ENCODE assay signal across 21 mouse cellular contexts in the genomic region with DNA sequence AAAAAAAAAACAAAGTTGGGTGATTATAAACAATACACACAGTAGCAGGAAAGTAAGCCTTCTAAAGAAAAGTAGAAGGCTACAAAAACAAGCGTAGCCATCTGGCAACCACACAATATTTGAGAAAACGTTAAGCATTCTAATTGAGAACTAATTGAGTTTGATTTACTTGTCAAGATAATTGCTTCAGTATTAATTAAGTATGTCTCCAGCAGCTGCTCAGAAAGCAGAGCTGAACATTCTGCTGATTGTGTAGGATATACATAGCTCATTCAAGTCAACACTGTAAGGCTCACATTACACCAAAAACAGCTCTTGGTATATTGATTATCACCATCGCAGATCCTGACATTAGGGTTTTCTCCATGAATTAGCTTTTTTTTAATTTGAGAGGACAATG.
A peak's percentile ranks its signal among the peaks of the same experiment; 100 is the strongest.
DNase-seq lines count a peak whose midpoint lies in the region; ATAC-seq and TF ChIP-seq lines count a peak whose summit lies in the region.
"Had no signal": no experiment of that assay in that cellular context is flagged by ENCODE, and none has a peak within 500 bp of the region (broad histone marks: within the 10 kb centered on the region; RNA-seq: fewer than 3 reads in every experiment).

No protein-coding gene starts in this region.

- no peak for ATAC-seq in hindbrain, embryonic 13.5 days (ENCODE audit: low FRiP score)
- ATAC-seq in midbrain, postnatal 0 days (ENCODE audit: low FRiP score): no peak
- ATAC-seq in forebrain, embryonic 16.5 days: peak; percentile 88
- ATAC-seq: intestine, embryonic 16.5 days had no signal

- no peak for DNase-seq in hindbrain, embryonic 10.5 days (ENCODE audit: low spot score)
- peak; percentile 33 for DNase-seq in midbrain, postnatal 0 days (ENCODE audit: low spot score)
- DNase-seq in midbrain, embryonic 10.5 days (ENCODE audit: low spot score): no peak
- no peak for DNase-seq in cerebellum, postnatal 14 days
- no peak for DNase-seq in adrenal gland, adult 8-10 months
- DNase-seq: adrenal gland, adult 2 months; adrenal gland, postnatal 36 days; cerebellum, adult 11 months; cerebellum, adult 8-10 months; cerebellum, postnatal 25 days; gastrocnemius, postnatal 10 days; heart, adult 18-20 months; heart, postnatal 14 days; kidney, adult 2 months had no signal

- H3K4me3 ChIP-seq in hindbrain, embryonic 13.5 days: no peak overlapping the region
- no peak overlapping the region for H3K4me3 ChIP-seq in hindbrain, embryonic 10.5 days
- H3K4me3 ChIP-seq in midbrain, postnatal 0 days (ENCODE audit: low read depth, low read length): no peak overlapping the region
- H3K4me3 ChIP-seq in midbrain, embryonic 10.5 days: no peak overlapping the region
- H3K4me3 ChIP-seq in forebrain, embryonic 16.5 days (replicated peaks; ENCODE audit: low read length): no peak overlapping the region
- H3K4me3 ChIP-seq: embryonic facial prominence, embryonic 13.5 days; heart, embryonic 10.5 days; heart, embryonic 15.5 days had no signal

- peak overlapping the region; percentile 44; the same call in 1 of the 2 replicates for H3K27ac ChIP-seq in hindbrain, embryonic 13.5 days
- no peak overlapping the region for H3K27ac ChIP-seq in hindbrain, embryonic 10.5 days
- no peak overlapping the region for H3K27ac ChIP-seq in midbrain, postnatal 0 days (ENCODE audit: low read depth, low read length)
- H3K27ac ChIP-seq in midbrain, embryonic 10.5 days (replicated peaks): no peak overlapping the region
- peak overlapping the region; percentile 55; the same call in 1 of the 2 replicates for H3K27ac ChIP-seq in forebrain, embryonic 16.5 days (ENCODE audit: low read length)
- H3K27ac ChIP-seq: embryonic facial prominence, embryonic 13.5 days; heart, embryonic 10.5 days; heart, embryonic 15.5 days had no signal

- H3K9me3 ChIP-seq in hindbrain, embryonic 13.5 days: no peaks in the 10 kb centered on the region
- no peaks in the 10 kb centered on the region for H3K9me3 ChIP-seq in hindbrain, embryonic 10.5 days
- no peaks in the 10 kb centered on the region for H3K9me3 ChIP-seq in midbrain, postnatal 0 days (ENCODE audit: low read length)
- H3K9me3 ChIP-seq in midbrain, embryonic 10.5 days (replicated peaks): no peaks in the 10 kb centered on the region
- no peaks in the 10 kb centered on the region for H3K9me3 ChIP-seq in forebrain, embryonic 16.5 days (ENCODE audit: control insufficient read depth, low read length)
- H3K9me3 ChIP-seq: embryonic facial prominence, embryonic 13.5 days; heart, embryonic 10.5 days; heart, embryonic 15.5 days had no signal

- no peak for TF ChIP-seq CTCF in midbrain, postnatal 0 days (IDR thresholded peaks at IDR 0.05)

- H3K36me3 ChIP-seq in hindbrain, embryonic 13.5 days: no peaks in the 10 kb centered on the region
- H3K36me3 ChIP-seq in hindbrain, embryonic 10.5 days: no peaks in the 10 kb centered on the region
- H3K36me3 ChIP-seq in midbrain, postnatal 0 days (ENCODE audit: insufficient read depth, low read length): no peaks in the 10 kb centered on the region
- no peaks in the 10 kb centered on the region for H3K36me3 ChIP-seq in midbrain, embryonic 10.5 days
- no peaks in the 10 kb centered on the region for H3K36me3 ChIP-seq in forebrain, embryonic 16.5 days (ENCODE audit: control insufficient read depth, insufficient read depth)
- H3K36me3 ChIP-seq: embryonic facial prominence, embryonic 13.5 days; heart, embryonic 10.5 days; heart, embryonic 15.5 days had no signal

- WGBS in hindbrain, embryonic 13.5 days: 48% methylated on average over 3 of the region's 3 CpGs
- 77% methylated on average over 3 of the region's 3 CpGs for WGBS in hindbrain, embryonic 10.5 days
- 61% methylated on average over 3 of the region's 3 CpGs for WGBS in midbrain, postnatal 0 days
- WGBS in midbrain, embryonic 10.5 days: 88% methylated on average over 3 of the region's 3 CpGs
- WGBS in forebrain, embryonic 16.5 days: 12% methylated on average over 3 of the region's 3 CpGs

- H3K4me2 ChIP-seq in hindbrain, embryonic 13.5 days: no peak overlapping the region
- no peak overlapping the region for H3K4me2 ChIP-seq in midbrain, postnatal 0 days (ENCODE audit: low read depth, low read length, poor library complexity, severe bottlenecking)
- no peak overlapping the region for H3K4me2 ChIP-seq in forebrain, embryonic 16.5 days (ENCODE audit: low read length)
- H3K4me2 ChIP-seq: embryonic facial prominence, embryonic 13.5 days; heart, embryonic 15.5 days had no signal

- H3K27me3 ChIP-seq in hindbrain, embryonic 13.5 days: no peaks in the 10 kb centered on the region
- no peaks in the 10 kb centered on the region for H3K27me3 ChIP-seq in hindbrain, embryonic 10.5 days (ENCODE audit: insufficient read depth, poor library complexity, severe bottlenecking)
- no peaks in the 10 kb centered on the region for H3K27me3 ChIP-seq in midbrain, postnatal 0 days (ENCODE audit: insufficient read depth, low read length)
- no peaks in the 10 kb centered on the region for H3K27me3 ChIP-seq in midbrain, embryonic 10.5 days (ENCODE audit: low read depth, poor library complexity, severe bottlenecking)
- no peaks in the 10 kb centered on the region for H3K27me3 ChIP-seq in forebrain, embryonic 16.5 days (replicated peaks; ENCODE audit: control insufficient read depth, insufficient read depth, low read length)
- H3K27me3 ChIP-seq: CH12.LX; embryonic facial prominence, embryonic 13.5 days; heart, embryonic 15.5 days had no signal

- H3K9ac ChIP-seq in hindbrain, embryonic 13.5 days: no peak overlapping the region
- no peak overlapping the region for H3K9ac ChIP-seq in midbrain, postnatal 0 days (replicated peaks; ENCODE audit: low read length, poor library complexity, severe bottlenecking)
- H3K9ac ChIP-seq in forebrain, embryonic 16.5 days (replicated peaks; ENCODE audit: low read depth, low read length): no peak overlapping the region
- H3K9ac ChIP-seq: embryonic facial prominence, embryonic 13.5 days; heart, embryonic 15.5 days had no signal

- peaks cover 4% of the 10 kb centered on the region for H3K4me1 ChIP-seq in hindbrain, embryonic 13.5 days (replicated peaks)
- no peaks in the 10 kb centered on the region for H3K4me1 ChIP-seq in hindbrain, embryonic 10.5 days (replicated peaks)
- no peaks in the 10 kb centered on the region for H3K4me1 ChIP-seq in midbrain, postnatal 0 days (ENCODE audit: insufficient read depth, low read length)
- no peaks in the 10 kb centered on the region for H3K4me1 ChIP-seq in midbrain, embryonic 10.5 days
- peaks cover 7% of the 10 kb centered on the region for H3K4me1 ChIP-seq in forebrain, embryonic 16.5 days (replicated peaks; ENCODE audit: control insufficient read depth, insufficient read depth, low read length)
- H3K4me1 ChIP-seq: embryonic facial prominence, embryonic 13.5 days; heart, embryonic 10.5 days had no signal

Comparison
In these comparisons a context has a peak if more than half of its experiments do, and no peak if none do; other contexts are left out.
1. H3K27ac ChIP-seq: peak in hindbrain, embryonic 13.5 days (single experiment) and forebrain, embryonic 16.5 days (single experiment); none in hindbrain, embryonic 10.5 days (single experiment), midbrain, postnatal 0 days (single experiment) and midbrain, embryonic 10.5 days (single experiment).